Mouse (Mus musculus) adrenal gland, postnatal 14 days (tissue): Measurements from ENCODE around the gene Habp2. TPM values are rescaled to one million over a fixed set of nuclear protein-coding genes. Genes with fewer than 3 reads are reported as not detected.

ENCODE experiments used
- DNase-seq: peaks from one replicate; pipeline ENCODE4 v3.0.0; 2021; ENCODE audit warnings: mixed read lengths
- long read RNA-seq, 2 experiments: library from polyadenylated mRNA; stranded (forward); transcript quantifications; one replicate each; pipeline ENCODE4 v2.0.0; 2021
- total RNA-seq: library from RNA; stranded (reverse); gene quantifications from 2 replicates; pipeline ENCODE4 v1.2.3, GENCODE M21; 2021

The Habp2 gene
- 0.86 and 19.1 TPM in 2 replicates for total RNA-seq
- long read RNA-seq, experiment 1, result 0 reads
- long read RNA-seq, experiment 2, partial matches to known transcripts, result 4 of 5 reads
- long read RNA-seq, experiment 2, other reads (novel, unspliced or antisense), result 1 of 5 reads

- DNase-seq, result no peak
Measured at GRCm38 (mm10) chr19:56286866-56287265, at the start of gene Habp2. Habp2 (plus strand) TSS chr19:56287137.

- no peak for DNase-seq
Measured at GRCm38 (mm10) chr19:56238501-56238900, 48.4 kb upstream of the Habp2 start.

GRCm38 (mm10) chr19:56245201-56245600 is 41.7 kb upstream of the Habp2 start:
- no peak for DNase-seq

GRCm38 (mm10) chr19:56252815-56253214 is 34.1 kb upstream of the Habp2 start:
- no peak for DNase-seq

- DNase-seq, result peak; percentile 28
Measured at GRCm38 (mm10) chr19:56253271-56253670, 33.7 kb upstream of the Habp2 start.

GRCm38 (mm10) chr19:56254751-56255150 is 32.2 kb upstream of the Habp2 start:
- peak; percentile 44 for DNase-seq

- no peak for DNase-seq
Measured at GRCm38 (mm10) chr19:56255506-56255905, 31.4 kb upstream of the Habp2 start.

- no peak for DNase-seq
Measured at GRCm38 (mm10) chr19:56256235-56256634, 30.7 kb upstream of the Habp2 start.

- no peak for DNase-seq
Measured at GRCm38 (mm10) chr19:56256741-56257140, 30.2 kb upstream of the Habp2 start.

- no peak for DNase-seq
Measured at GRCm38 (mm10) chr19:56263696-56264095, 23.2 kb upstream of the Habp2 start.

- peak; percentile 47 for DNase-seq
Measured at GRCm38 (mm10) chr19:56264175-56264574, 22.8 kb upstream of the Habp2 start.

- peak; percentile 31 for DNase-seq
Measured at GRCm38 (mm10) chr19:56265149-56265548, 21.8 kb upstream of the Habp2 start.

GRCm38 (mm10) chr19:56272081-56272480 is 14.9 kb upstream of the Habp2 start:
- no peak for DNase-seq

GRCm38 (mm10) chr19:56277140-56277804 is 9.7 kb upstream of the Habp2 start:
- no peak for DNase-seq

GRCm38 (mm10) chr19:56277951-56278350 is 9.0 kb upstream of the Habp2 start:
- DNase-seq, result no peak

- no peak for DNase-seq
Measured at GRCm38 (mm10) chr19:56278366-56278765, 8.6 kb upstream of the Habp2 start.

GRCm38 (mm10) chr19:56285222-56285621 is 1.7 kb upstream of the Habp2 start:
- DNase-seq, result no peak

- no peak for DNase-seq
Measured at GRCm38 (mm10) chr19:56287580-56288367, 837 bp downstream of the Habp2 start.

GRCm38 (mm10) chr19:56288436-56288835 is 1.5 kb downstream of the Habp2 start:
- no peak for DNase-seq

- no peak for DNase-seq
Measured at GRCm38 (mm10) chr19:56289642-56290041, 2.7 kb downstream of the Habp2 start.

GRCm38 (mm10) chr19:56291898-56292297 is 5.0 kb downstream of the Habp2 start:
- peak; percentile 39 for DNase-seq

GRCm38 (mm10) chr19:56292335-56292734 is 5.4 kb downstream of the Habp2 start:
- DNase-seq, result no peak

- peak; percentile 82 for DNase-seq
Measured at GRCm38 (mm10) chr19:56294654-56295399, 7.9 kb downstream of the Habp2 start.
